Mouse (Mus musculus) heart, postnatal 0 days (tissue): Measurements from ENCODE around the gene E4f1.

Source experiments
- CTCF ChIP-seq: IDR thresholded peaks from 2 replicates; pipeline ENCODE4 v1.5.1; 2016; ENCODE audit warnings: antibody characterized with exemption, control low read depth, low read depth
- EP300 ChIP-seq: IDR thresholded peaks from 2 replicates; pipeline ENCODE4 v1.6.1; 2016; ENCODE audit warnings: antibody characterized with exemption, low read depth

DNA sequence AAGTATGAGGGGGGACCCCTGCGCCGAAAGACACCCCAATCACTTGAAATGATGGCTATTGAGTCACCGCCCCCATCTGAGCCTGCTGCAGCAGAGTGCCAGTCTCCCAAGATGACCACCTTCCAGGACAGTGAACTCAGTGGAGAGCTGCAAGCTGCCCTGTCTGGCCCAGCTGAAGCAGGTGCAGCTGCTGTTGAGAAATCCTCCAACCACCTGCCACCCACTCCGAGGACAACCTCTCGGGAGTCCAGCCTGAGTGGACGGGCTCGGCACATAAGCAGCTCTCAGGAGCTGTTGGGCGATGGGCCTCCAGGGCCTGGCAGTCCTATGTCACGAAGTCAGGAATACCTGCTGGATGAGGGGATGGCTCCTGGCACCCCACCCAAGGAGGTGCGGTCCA is 34.0 kb upstream of the E4f1 start:
- TF ChIP-seq CTCF = no peak
- no peak for TF ChIP-seq EP300
